Mouse (Mus musculus): ENCODE measurements around the gene Entpd1. TPM values are rescaled to one million over a fixed set of nuclear protein-coding genes. Genes with fewer than 3 reads are reported as not detected.

Gene Entpd1
- polyA plus RNA-seq, 1 experiment from 2014 or later: 13.1 TPM

DNA sequence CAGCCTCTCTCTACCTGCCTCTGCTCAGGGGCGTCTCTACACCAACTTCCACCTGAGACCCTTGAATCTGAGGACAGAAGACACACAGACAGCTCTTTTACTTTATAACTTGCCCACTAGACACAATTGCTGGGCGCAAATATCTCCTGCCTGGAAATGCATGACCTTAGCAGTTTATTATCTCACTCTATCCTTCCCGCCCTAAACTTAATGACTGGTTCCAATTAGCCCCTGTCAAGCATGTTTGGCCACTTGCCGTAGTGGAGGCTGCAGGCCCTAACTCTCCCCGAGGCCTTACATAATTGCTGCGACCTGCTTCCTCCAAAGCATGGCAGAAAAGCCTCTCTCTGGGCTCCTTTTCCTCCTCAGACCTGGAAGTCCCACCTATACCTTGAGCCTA, 34.2 kb downstream of the Entpd1 start:
- Histone ChIP-seq H3K4me1 (ENCODE audit: control insufficient read depth, insufficient read depth, low read length) (peaks cover 17% of the 10 kb centered on the region), H3K4me2 (no peak overlapping the region), H3K4me3 (ENCODE audit: low read depth, low read length) (no peak overlapping the region), H3K36me3 (ENCODE audit: control insufficient read depth, insufficient read depth, low read length) (no peaks in the 10 kb centered on the region), H3K9me3 (replicated peaks; ENCODE audit: control insufficient read depth, low read length) (no peaks in the 10 kb centered on the region), H3K27me3 (ENCODE audit: control insufficient read depth, insufficient read depth, low read length) (no peaks in the 10 kb centered on the region), H3K27ac (ENCODE audit: low read depth, low read length) (no peak overlapping the region; the same call in 1 of the 2 replicates), H3K9ac (ENCODE audit: low read depth, low read length) (no peak overlapping the region)
- 54% methylated on average over 6 of the region's 6 CpGs for WGBS (ENCODE audit: insufficient replicate concordance)
- ATAC-seq (replicated peaks; ENCODE audit: insufficient number of reproducible peaks, low FRiP score, low TSS enrichment): no peak

DNA sequence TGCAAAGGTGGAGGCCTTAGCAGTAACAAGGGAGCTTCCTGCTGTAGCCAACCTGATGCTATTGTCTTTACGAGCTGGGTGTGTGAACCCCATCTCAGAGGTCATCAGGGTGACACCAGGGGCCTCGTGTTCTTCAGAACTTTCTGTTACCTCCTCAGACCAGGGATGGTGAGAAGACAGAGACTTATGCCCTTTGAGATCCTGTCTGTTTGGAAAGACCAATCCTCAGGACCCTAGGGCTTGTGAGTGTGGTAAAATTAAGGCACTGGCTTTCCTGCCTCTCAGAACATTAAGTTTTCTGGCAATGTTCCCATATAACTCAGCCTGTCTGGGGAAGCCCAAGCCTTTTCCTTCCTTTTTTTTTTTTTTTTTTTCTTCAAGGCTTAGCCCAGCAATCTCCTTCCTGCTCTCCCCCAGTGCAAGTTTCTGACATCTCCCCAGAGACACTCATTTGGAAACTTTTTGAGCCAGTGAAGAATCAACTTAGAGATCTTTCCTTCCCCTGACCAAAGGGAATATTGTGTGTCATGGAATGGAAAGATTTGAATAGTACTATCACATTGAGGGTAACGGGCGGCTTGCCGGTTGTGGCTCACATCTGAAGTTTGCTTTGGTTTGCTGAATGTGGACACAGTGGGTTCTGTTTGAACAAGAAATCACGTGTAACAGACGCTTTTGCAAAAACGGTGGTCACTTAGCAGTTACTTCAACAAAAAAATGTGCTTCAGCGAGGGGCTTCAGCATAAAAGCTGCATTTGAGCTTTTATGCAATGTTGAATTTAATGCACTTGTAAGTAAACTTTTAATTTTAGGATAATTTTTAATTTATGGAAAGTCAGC, 35.4 kb downstream of the Entpd1 start:
- Histone ChIP-seq H3K4me1 (ENCODE audit: control insufficient read depth, insufficient read depth, low read length) (peaks cover 17% of the 10 kb centered on the region), H3K9ac (ENCODE audit: low read depth, low read length) (no peak overlapping the region), H3K4me2 (no peak overlapping the region), H3K36me3 (ENCODE audit: control insufficient read depth, insufficient read depth, low read length) (no peaks in the 10 kb centered on the region), H3K4me3 (ENCODE audit: low read depth, low read length) (no peak overlapping the region), H3K27me3 (ENCODE audit: control insufficient read depth, insufficient read depth, low read length) (no peaks in the 10 kb centered on the region), H3K9me3 (replicated peaks; ENCODE audit: control insufficient read depth, low read length) (no peaks in the 10 kb centered on the region), H3K27ac (ENCODE audit: low read depth, low read length) (peak overlapping the region; percentile 64)
- ATAC-seq (replicated peaks; ENCODE audit: insufficient number of reproducible peaks, low FRiP score, low TSS enrichment): no peak; the same call in 1 of the 2 replicates
- 60% methylated on average over 9 of the region's 9 CpGs for WGBS (ENCODE audit: insufficient replicate concordance)

- Histone ChIP-seq H3K4me2 (no peak overlapping the region), H3K4me1 (ENCODE audit: control insufficient read depth, insufficient read depth, low read length) (peaks cover 17% of the 10 kb centered on the region), H3K27me3 (ENCODE audit: control insufficient read depth, insufficient read depth, low read length) (no peaks in the 10 kb centered on the region), H3K27ac (ENCODE audit: low read depth, low read length) (peak overlapping the region; percentile 18; the same call in 1 of the 2 replicates), H3K9me3 (replicated peaks; ENCODE audit: control insufficient read depth, low read length) (no peaks in the 10 kb centered on the region), H3K4me3 (ENCODE audit: low read depth, low read length) (no peak overlapping the region), H3K9ac (ENCODE audit: low read depth, low read length) (no peak overlapping the region), H3K36me3 (ENCODE audit: control insufficient read depth, insufficient read depth, low read length) (no peaks in the 10 kb centered on the region)
- ATAC-seq (replicated peaks; ENCODE audit: insufficient number of reproducible peaks, low FRiP score, low TSS enrichment): no peak; the same call in 1 of the 2 replicates
- WGBS (ENCODE audit: insufficient replicate concordance): 43% methylated on average over 5 of the region's 5 CpGs
Observed at GRCm38 (mm10) chr19:40650090-40650489, 37.9 kb downstream of the Entpd1 start.

DNA sequence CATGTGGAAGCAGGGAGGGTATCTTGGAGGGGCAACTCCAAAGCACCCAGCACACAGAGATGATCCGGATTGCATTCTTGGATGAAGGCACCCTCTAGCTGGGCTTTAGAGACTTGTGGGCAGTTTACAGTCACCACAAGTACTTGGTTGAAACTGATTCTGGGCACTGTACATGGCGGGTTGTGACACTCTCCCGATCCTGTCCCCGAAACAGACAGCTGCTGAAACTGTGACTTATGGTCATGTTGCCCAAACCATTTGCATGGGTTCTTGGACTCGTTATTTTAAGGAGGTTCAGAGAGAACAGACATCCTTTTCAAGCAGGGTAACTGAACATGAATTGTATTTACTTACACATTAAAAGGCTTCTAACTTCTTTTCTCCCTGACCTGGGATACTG, 44.0 kb downstream of the Entpd1 start:
- Histone ChIP-seq H3K4me1 (ENCODE audit: control insufficient read depth, insufficient read depth, low read length) (no peaks in the 10 kb centered on the region; the same call in 1 of the 2 replicates), H3K9ac (ENCODE audit: low read depth, low read length) (no peak overlapping the region), H3K4me3 (ENCODE audit: low read depth, low read length) (no peak overlapping the region), H3K9me3 (replicated peaks; ENCODE audit: control insufficient read depth, low read length) (no peaks in the 10 kb centered on the region), H3K27ac (ENCODE audit: low read depth, low read length) (no peak overlapping the region), H3K4me2 (no peak overlapping the region), H3K27me3 (ENCODE audit: control insufficient read depth, insufficient read depth, low read length) (no peaks in the 10 kb centered on the region), H3K36me3 (ENCODE audit: control insufficient read depth, insufficient read depth, low read length) (no peaks in the 10 kb centered on the region)
- WGBS (ENCODE audit: insufficient replicate concordance): 83% methylated on average over 5 of the region's 5 CpGs
- no peak for ATAC-seq (replicated peaks; ENCODE audit: insufficient number of reproducible peaks, low FRiP score, low TSS enrichment)

GRCm38 (mm10) chr19:40658281-40658680, 46.1 kb downstream of the Entpd1 start:
- H3K27ac ChIP-seq (ENCODE audit: low read depth, low read length): no peak overlapping the region
- no peak overlapping the region for H3K9ac ChIP-seq (ENCODE audit: low read depth, low read length)
- no peaks in the 10 kb centered on the region for H3K36me3 ChIP-seq (ENCODE audit: control insufficient read depth, insufficient read depth, low read length)
- H3K4me3 ChIP-seq (ENCODE audit: low read depth, low read length): no peak overlapping the region
- no peaks in the 10 kb centered on the region for H3K9me3 ChIP-seq (replicated peaks; ENCODE audit: control insufficient read depth, low read length)
- peaks cover 2% of the 10 kb centered on the region; the same call in 1 of the 2 replicates for H3K4me1 ChIP-seq (ENCODE audit: control insufficient read depth, insufficient read depth, low read length)
- WGBS (ENCODE audit: insufficient replicate concordance): 59% methylated on average over 6 of the region's 6 CpGs
- H3K4me2 ChIP-seq: no peak overlapping the region
- no peaks in the 10 kb centered on the region for H3K27me3 ChIP-seq (ENCODE audit: control insufficient read depth, insufficient read depth, low read length)
- no peak for ATAC-seq (replicated peaks; ENCODE audit: insufficient number of reproducible peaks, low FRiP score, low TSS enrichment)

DNA sequence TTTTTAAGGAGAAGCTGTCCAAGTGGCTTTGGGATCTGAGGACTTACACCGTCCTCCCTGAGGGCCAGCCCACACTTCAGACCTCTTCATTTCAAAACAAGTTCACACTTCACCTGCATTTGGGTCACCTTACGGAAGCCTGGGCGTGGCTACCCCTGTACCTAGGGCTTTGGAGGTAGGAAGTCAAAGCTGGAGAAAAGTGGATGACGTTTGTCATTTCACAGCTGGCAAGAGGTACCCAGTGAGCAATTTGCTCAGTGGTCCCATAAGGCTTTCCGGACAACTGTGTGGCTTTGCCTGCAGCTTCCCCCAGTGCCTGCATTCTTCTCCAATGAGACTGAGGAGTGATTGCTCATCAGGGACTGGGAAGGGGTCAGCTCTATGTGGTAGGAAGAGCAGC, 46.8 kb downstream of the Entpd1 start:
- Histone ChIP-seq H3K4me1 (ENCODE audit: control insufficient read depth, insufficient read depth, low read length) (peaks cover 2% of the 10 kb centered on the region; the same call in 1 of the 2 replicates), H3K4me3 (ENCODE audit: low read depth, low read length) (0 out of 2 replicates have a peak overlapping the region, but pooled peaks have one; percentile 40), H3K9me3 (replicated peaks; ENCODE audit: control insufficient read depth, low read length) (no peaks in the 10 kb centered on the region), H3K4me2 (peak overlapping the region; percentile 84), H3K27ac (ENCODE audit: low read depth, low read length) (no peak overlapping the region), H3K9ac (ENCODE audit: low read depth, low read length) (no peak overlapping the region), H3K27me3 (ENCODE audit: control insufficient read depth, insufficient read depth, low read length) (no peaks in the 10 kb centered on the region), H3K36me3 (ENCODE audit: control insufficient read depth, insufficient read depth, low read length) (no peaks in the 10 kb centered on the region)
- WGBS (ENCODE audit: insufficient replicate concordance): 37% methylated on average over 5 of the region's 5 CpGs
- ATAC-seq (replicated peaks; ENCODE audit: insufficient number of reproducible peaks, low FRiP score, low TSS enrichment): no peak

GRCm38 (mm10) chr19:40659651-40660478, 47.7 kb downstream of the Entpd1 start:
- H3K9ac ChIP-seq (ENCODE audit: low read depth, low read length): peak overlapping the region; percentile 65
- H3K27me3 ChIP-seq (ENCODE audit: control insufficient read depth, insufficient read depth, low read length): no peaks in the 10 kb centered on the region
- peak overlapping the region; percentile 84 for H3K4me2 ChIP-seq
- no peak for ATAC-seq (replicated peaks; ENCODE audit: insufficient number of reproducible peaks, low FRiP score, low TSS enrichment)
- peak overlapping the region; percentile 40 for H3K4me3 ChIP-seq (ENCODE audit: low read depth, low read length)
- peaks cover 2% of the 10 kb centered on the region; the same call in 1 of the 2 replicates for H3K4me1 ChIP-seq (ENCODE audit: control insufficient read depth, insufficient read depth, low read length)
- H3K9me3 ChIP-seq (replicated peaks; ENCODE audit: control insufficient read depth, low read length): no peaks in the 10 kb centered on the region
- WGBS (ENCODE audit: insufficient replicate concordance): 1% methylated on average over 16 of the region's 16 CpGs
- H3K27ac ChIP-seq (ENCODE audit: low read depth, low read length): peak overlapping the region; percentile 62
- no peaks in the 10 kb centered on the region for H3K36me3 ChIP-seq (ENCODE audit: control insufficient read depth, insufficient read depth, low read length)

DNA sequence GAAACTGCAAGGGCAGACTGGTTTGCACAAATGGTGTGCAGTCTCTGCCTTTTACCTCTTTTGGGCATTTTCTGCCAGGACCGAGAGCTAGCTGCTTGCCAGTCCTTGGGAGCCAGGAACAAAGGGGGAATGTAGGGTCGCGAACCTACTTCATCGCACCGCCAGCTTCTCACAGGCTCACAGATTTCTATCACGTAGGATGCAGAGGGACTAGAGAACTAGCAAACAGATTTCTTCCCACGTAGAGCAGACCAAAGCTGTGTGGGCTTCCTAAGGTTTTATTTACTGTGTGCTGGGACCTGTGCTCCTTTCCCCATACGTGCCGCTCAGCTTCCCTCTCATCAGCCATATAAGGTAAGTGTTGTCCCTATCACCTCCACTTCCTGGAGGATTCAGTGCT, 48.3 kb downstream of the Entpd1 start:
- peak overlapping the region; percentile 65 for H3K9ac ChIP-seq (ENCODE audit: low read depth, low read length)
- H3K4me3 ChIP-seq (ENCODE audit: low read depth, low read length): peak overlapping the region; percentile 40
- peak overlapping the region; percentile 62 for H3K27ac ChIP-seq (ENCODE audit: low read depth, low read length)
- H3K36me3 ChIP-seq (ENCODE audit: control insufficient read depth, insufficient read depth, low read length): no peaks in the 10 kb centered on the region
- 9% methylated on average over 9 of the region's 9 CpGs for WGBS (ENCODE audit: insufficient replicate concordance)
- no peaks in the 10 kb centered on the region for H3K27me3 ChIP-seq (ENCODE audit: control insufficient read depth, insufficient read depth, low read length)
- no peaks in the 10 kb centered on the region for H3K9me3 ChIP-seq (replicated peaks; ENCODE audit: control insufficient read depth, low read length)
- H3K4me1 ChIP-seq (ENCODE audit: control insufficient read depth, insufficient read depth, low read length): peaks cover 2% of the 10 kb centered on the region; the same call in 1 of the 2 replicates
- H3K4me2 ChIP-seq: peak overlapping the region; percentile 84
- no peak for ATAC-seq (replicated peaks; ENCODE audit: insufficient number of reproducible peaks, low FRiP score, low TSS enrichment)

Measured in heart, embryonic 11.5 days (tissue).